Mouse (Mus musculus): ENCODE measurements around the gene Ephx3.

- TF ChIP-seq CTCF (IDR thresholded peaks at IDR 0.05; ENCODE audit: low read depth), result no peak
- no peak for TF ChIP-seq EP300 (IDR thresholded peaks at IDR 0.05; ENCODE audit: low read depth)
Observed at GRCm38 (mm10) chr17:32193010-32193409, 3.7 kb upstream of the Ephx3 start.
